Mouse (Mus musculus) heart, adult 11 months (tissue): ENCODE results near the gene Slc45a3.

Source experiments
- DNase-seq: peaks from one replicate; pipeline ENCODE4 v3.0.0; 2022

The Slc45a3 gene

GRCm38 (mm10) chr1:131962606-131963084 lies at the start of gene Slc45a3:
TSS of gene Slc45a3 (plus strand) at chr1:131962967.
- DNase-seq, result peak; percentile 96

GRCm38 (mm10) chr1:131917634-131918033 lies 45.1 kb upstream of the Slc45a3 start:
- no peak for DNase-seq

GRCm38 (mm10) chr1:131919052-131919451 lies 43.7 kb upstream of the Slc45a3 start:
- DNase-seq, result no peak

GRCm38 (mm10) chr1:131922100-131922499 lies 40.7 kb upstream of the Slc45a3 start:
- DNase-seq, result no peak

- DNase-seq, result no peak
These were observed 29.3 kb upstream of the Slc45a3 start for GRCm38 (mm10) chr1:131933471-131933870.

- peak; percentile 93 for DNase-seq
These were observed 25.0 kb upstream of the Slc45a3 start for GRCm38 (mm10) chr1:131937659-131938305.

GRCm38 (mm10) chr1:131938811-131939210 lies 24.0 kb upstream of the Slc45a3 start:
- DNase-seq, result peak; percentile 96

GRCm38 (mm10) chr1:131940711-131941244 lies 22.0 kb upstream of the Slc45a3 start:
- DNase-seq, result peak; percentile 87

GRCm38 (mm10) chr1:131941501-131941900 lies 21.3 kb upstream of the Slc45a3 start:
- no peak for DNase-seq

- DNase-seq, result peak; percentile 95
These were observed 19.9 kb upstream of the Slc45a3 start for GRCm38 (mm10) chr1:131942621-131943590.

- peak; percentile 65 for DNase-seq
These were observed 16.9 kb upstream of the Slc45a3 start for GRCm38 (mm10) chr1:131945674-131946440.

GRCm38 (mm10) chr1:131946462-131947215 lies 16.1 kb upstream of the Slc45a3 start:
- peak; percentile 62 for DNase-seq

- DNase-seq, result peak; percentile 96
These were observed 14.7 kb upstream of the Slc45a3 start for GRCm38 (mm10) chr1:131947997-131948525.

GRCm38 (mm10) chr1:131954242-131954865 lies 8.4 kb upstream of the Slc45a3 start:
- no peak for DNase-seq

GRCm38 (mm10) chr1:131955131-131955757 lies 7.5 kb upstream of the Slc45a3 start:
- no peak for DNase-seq

GRCm38 (mm10) chr1:131957416-131957815 lies 5.4 kb upstream of the Slc45a3 start:
- no peak for DNase-seq

- no peak for DNase-seq
These were observed 1.8 kb upstream of the Slc45a3 start for GRCm38 (mm10) chr1:131961004-131961403.

- DNase-seq, result peak; percentile 92
These were observed 551 bp downstream of the Slc45a3 start for GRCm38 (mm10) chr1:131963085-131963951.

GRCm38 (mm10) chr1:131964100-131964499 lies 1.3 kb downstream of the Slc45a3 start:
- peak; percentile 97 for DNase-seq

- peak; percentile 87 for DNase-seq
These were observed 1.8 kb downstream of the Slc45a3 start for GRCm38 (mm10) chr1:131964580-131964979.
